Mouse (Mus musculus) heart, embryonic 11.5 days (tissue): ENCODE results near the gene Nrxn3. TPM values are rescaled to one million over a fixed set of nuclear protein-coding genes. Genes with fewer than 3 reads are reported as not detected.

Source experiments
- ATAC-seq: fragments of 200-750 bp; cut with Nextera tagmentation; replicated peaks from 2 replicates; pipeline ENCODE4 v1.8.0; 2017; ENCODE audit warnings: moderate library complexity; ENCODE audit not compliant: insufficient number of reproducible peaks, low FRiP score, low TSS enrichment
- H3K27ac ChIP-seq: fragments of 300-500 bp; sonication (generic); 2 replicates; pipeline ENCODE4 v1.5.1; 2014; ENCODE audit warnings: mild to moderate bottlenecking, low read depth, low read length
- H3K27me3 ChIP-seq: fragments of 300-500 bp; sonication (generic); 2 replicates; pipeline ENCODE4 v1.6.1; 2014; ENCODE audit warnings: mild to moderate bottlenecking, low read length, mixed read lengths; ENCODE audit not compliant: control insufficient read depth, insufficient read depth
- H3K36me3 ChIP-seq: fragments of 300-500 bp; sonication (generic); 2 replicates; pipeline ENCODE4 v1.6.1; 2014; ENCODE audit warnings: mild to moderate bottlenecking, low read length, moderate library complexity, mixed read lengths; ENCODE audit not compliant: control insufficient read depth, insufficient read depth
- H3K4me1 ChIP-seq: fragments of 300-500 bp; sonication (generic); 2 replicates; pipeline ENCODE4 v1.6.1; 2014; ENCODE audit warnings: low read length; ENCODE audit not compliant: control insufficient read depth, insufficient read depth
- H3K4me2 ChIP-seq: fragments of 300-500 bp; sonication (generic); 2 replicates; pipeline ENCODE4 v1.6.1; 2014; ENCODE audit warnings: mild to moderate bottlenecking, moderate library complexity
- H3K4me3 ChIP-seq: fragments of 300-500 bp; sonication (generic); 2 replicates; pipeline ENCODE4 v1.5.1; 2014; ENCODE audit warnings: low read depth, low read length
- H3K9ac ChIP-seq: fragments of 300-500 bp; sonication (generic); 2 replicates; pipeline ENCODE4 v1.6.1; 2014; ENCODE audit warnings: mild to moderate bottlenecking, low read depth, low read length, moderate library complexity
- H3K9me3 ChIP-seq: fragments of 300-500 bp; sonication (generic); replicated peaks from 2 replicates; pipeline ENCODE4 v1.6.1; 2016; ENCODE audit warnings: low read length; ENCODE audit not compliant: control insufficient read depth
- WGBS: fragments of 180-500 bp; shearing (Covaris S2); extraction: QIAGEN DNeasy Blood & Tissue Kit; methylation state at CpG from one replicate; pipeline ENCODE4 v1.1.7; 2014; ENCODE audit not compliant: insufficient replicate concordance; 5-methylcytosine and 5-hydroxymethylcytosine counted together
- microRNA-seq: library from miRNA; unstranded; fragments of <30 nt; microRNA quantifications from one replicate; pipeline ENCODE4, GENCODE M21; 2016; ENCODE audit warnings: borderline number of aligned reads
- polyA plus RNA-seq: library from polyadenylated mRNA; unstranded; fragments of >200 nt; fragmentation: Nextera tagmentation; extraction: Ambion mirVana; gene quantifications from 2 replicates; pipeline ENCODE4 v1.2.1, GENCODE M21; 2014

Nrxn3 gene
- polyA plus RNA-seq, 1 experiment from 2014 or later, result 4.5 TPM

DNA sequence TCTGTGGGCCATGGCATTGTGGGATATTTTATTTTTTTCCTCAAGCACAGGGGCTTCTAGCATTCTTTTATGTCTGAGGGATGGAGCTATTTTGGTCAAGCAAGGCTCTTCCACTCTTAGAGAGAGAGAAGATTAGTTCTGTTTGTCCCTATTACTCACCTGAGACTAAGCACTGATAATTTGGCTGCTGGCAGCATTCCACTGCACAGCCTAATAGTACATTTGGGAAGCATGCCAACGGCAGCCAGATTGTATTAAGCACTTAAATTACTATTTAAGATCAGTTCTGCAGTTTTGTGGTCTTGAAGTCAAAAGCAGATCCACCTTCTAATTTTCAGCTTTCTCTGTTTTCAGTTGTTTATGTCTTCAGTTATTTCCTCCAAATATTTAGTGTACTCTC, 1580.0 kb downstream of the Nrxn3 start:
- H3K9ac ChIP-seq, result no peak overlapping the region
- no peaks in the 10 kb centered on the region for H3K27me3 ChIP-seq
- no peak overlapping the region for H3K4me3 ChIP-seq
- no peaks in the 10 kb centered on the region for H3K36me3 ChIP-seq
- no peak for ATAC-seq
- no peak overlapping the region for H3K4me2 ChIP-seq
- WGBS, result 66% methylated on average over 1 of the region's 1 CpGs
- no peak overlapping the region for H3K27ac ChIP-seq
- no peaks in the 10 kb centered on the region for H3K4me1 ChIP-seq
- H3K9me3 ChIP-seq, result no peaks in the 10 kb centered on the region

DNA sequence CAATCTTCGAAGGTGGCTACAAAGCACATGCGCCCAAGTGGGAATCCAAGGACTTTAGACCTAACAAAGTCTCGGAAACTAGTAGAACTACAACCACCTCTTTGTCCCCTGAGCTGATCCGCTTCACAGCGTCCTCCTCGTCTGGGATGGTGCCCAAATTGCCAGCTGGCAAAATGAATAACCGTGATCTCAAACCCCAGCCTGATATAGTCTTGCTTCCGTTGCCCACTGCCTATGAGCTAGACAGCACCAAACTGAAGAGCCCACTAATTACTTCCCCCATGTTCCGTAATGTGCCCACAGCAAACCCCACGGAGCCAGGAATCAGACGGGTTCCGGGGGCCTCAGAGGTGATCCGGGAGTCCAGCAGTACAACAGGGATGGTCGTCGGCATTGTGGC, 1609.1 kb downstream of the Nrxn3 start:
- no peak overlapping the region for H3K4me2 ChIP-seq
- no peaks in the 10 kb centered on the region for H3K9me3 ChIP-seq
- no peak overlapping the region for H3K4me3 ChIP-seq
- H3K27me3 ChIP-seq, result no peaks in the 10 kb centered on the region
- no peak overlapping the region for H3K27ac ChIP-seq
- no peaks in the 10 kb centered on the region for H3K4me1 ChIP-seq
- no peak overlapping the region for H3K9ac ChIP-seq
- H3K36me3 ChIP-seq, result no peaks in the 10 kb centered on the region
- no peak for ATAC-seq
- WGBS, result 91% methylated on average over 15 of the region's 15 CpGs

DNA sequence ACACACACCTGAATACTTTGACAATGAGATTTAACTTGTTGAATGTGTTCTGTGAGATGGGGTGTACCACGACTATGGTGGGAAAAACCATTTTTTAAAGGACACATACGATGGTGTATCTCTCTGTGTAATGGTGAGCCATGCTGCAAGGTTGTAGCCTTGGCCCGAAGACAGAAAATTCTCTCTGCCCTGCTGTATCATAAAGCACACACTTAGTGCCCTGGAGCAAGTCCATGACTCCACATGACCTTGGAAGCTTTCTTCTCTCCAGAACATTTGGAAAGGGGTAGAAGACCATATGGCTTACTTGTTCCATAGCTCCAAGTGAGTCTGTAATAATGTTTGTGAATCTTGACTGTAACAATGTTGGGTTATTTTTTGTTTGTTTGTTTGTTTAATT, 1609.8 kb downstream of the Nrxn3 start:
- 81% methylated on average over 3 of the region's 3 CpGs for WGBS
- Histone ChIP-seq H3K27ac (no peak overlapping the region), H3K9me3 (no peaks in the 10 kb centered on the region), H3K9ac (no peak overlapping the region), H3K4me1 (no peaks in the 10 kb centered on the region), H3K4me2 (no peak overlapping the region), H3K36me3 (no peaks in the 10 kb centered on the region), H3K4me3 (no peak overlapping the region), H3K27me3 (no peaks in the 10 kb centered on the region)
- ATAC-seq, result no peak

DNA sequence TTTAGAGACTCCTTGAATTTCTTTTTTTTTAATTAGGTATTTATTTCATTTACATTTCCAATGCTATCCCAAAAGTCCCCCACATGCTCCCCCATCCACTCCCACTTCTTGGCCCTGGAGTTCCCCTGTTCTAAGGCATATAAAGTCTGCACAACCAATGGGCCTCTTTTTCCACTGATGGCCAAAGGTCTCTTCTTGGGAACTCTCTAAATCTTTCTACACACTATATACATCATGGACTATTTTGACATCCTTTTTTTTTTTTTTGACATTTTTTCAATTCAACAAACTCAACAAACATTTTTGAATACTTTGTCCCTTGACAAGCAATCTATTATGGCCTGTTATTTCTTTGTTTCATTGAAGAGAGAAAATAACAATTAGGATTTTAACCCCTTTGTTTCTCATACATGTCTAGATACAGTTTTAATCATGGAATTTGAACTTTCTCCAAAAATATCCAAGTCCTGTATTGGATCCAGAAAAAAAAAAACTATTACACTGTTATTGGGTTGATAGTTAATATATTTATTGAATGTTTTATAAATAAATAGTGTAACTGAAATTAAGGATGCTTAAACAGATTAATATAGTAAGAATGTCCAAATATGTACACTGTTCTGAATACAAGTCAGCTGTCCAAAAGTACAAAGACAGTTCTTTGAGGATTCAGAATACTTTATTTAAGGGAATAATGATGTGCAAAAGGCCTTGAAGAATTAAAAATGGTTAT, 1615.0 kb downstream of the Nrxn3 start:
- Histone ChIP-seq H3K27me3 (no peaks in the 10 kb centered on the region), H3K36me3 (no peaks in the 10 kb centered on the region), H3K9ac (no peak overlapping the region), H3K4me1 (no peaks in the 10 kb centered on the region), H3K27ac (no peak overlapping the region), H3K9me3 (no peaks in the 10 kb centered on the region), H3K4me2 (no peak overlapping the region), H3K4me3 (no peak overlapping the region)
- no peak for ATAC-seq

DNA sequence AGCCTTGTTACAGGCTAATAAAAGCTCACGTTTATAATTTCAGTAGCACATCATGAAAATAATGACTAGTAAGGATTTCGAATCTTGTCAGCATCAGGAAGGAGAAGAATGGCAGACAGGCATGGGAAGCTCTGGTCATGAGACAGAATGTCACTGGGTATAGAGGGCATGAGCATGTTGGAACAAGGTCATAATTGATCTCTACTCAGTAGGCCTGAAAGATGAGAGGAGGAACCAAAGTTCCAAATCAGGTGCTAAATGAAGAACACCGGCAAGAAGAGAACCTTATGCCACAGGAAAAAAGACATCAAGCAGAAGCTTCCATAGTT, 1615.5 kb downstream of the Nrxn3 start:
- Histone ChIP-seq H3K4me2 (no peak overlapping the region), H3K27me3 (no peaks in the 10 kb centered on the region), H3K36me3 (no peaks in the 10 kb centered on the region), H3K9ac (no peak overlapping the region), H3K27ac (no peak overlapping the region), H3K4me3 (no peak overlapping the region), H3K4me1 (no peaks in the 10 kb centered on the region), H3K9me3 (no peaks in the 10 kb centered on the region)
- 77% methylated on average over 3 of the region's 3 CpGs for WGBS
- ATAC-seq, result no peak

Small RNA genes lying within 50 kb of the gene (microRNA-seq; reads per million reads assigned to microRNA genes)
- gene Gm23989 (not detected), gene Gm27313 (not detected)
